Mouse (Mus musculus) heart, postnatal 25 days (tissue): Measurements from ENCODE around the gene Robo1. TPM values are rescaled to one million over a fixed set of nuclear protein-coding genes. Genes with fewer than 3 reads are reported as not detected.

Experiments
- DNase-seq: peaks from one replicate; pipeline ENCODE4 v3.0.0; 2022; ENCODE audit warnings: low spot score
- intact Hi-C: fragments of 180-260 bp; cut with DNase I; formaldehyde crosslinking; loops from one replicate; pipeline ENCODE4 v1.15.1; 2025
- total RNA-seq, 2 experiments: library from RNA; stranded (reverse); gene quantifications; 2 replicates each; pipeline ENCODE4 v1.2.3; 2021

The Robo1 gene
- total RNA-seq, result 1 to 10 TPM; 1.3 to 2.2 TPM

- intact Hi-C loops, result no loop called here
- DNase-seq, result no peak
These were observed at the start of gene Robo1 for GRCm38 (mm10) chr16:72307537-72308330. Gene Robo1 (plus strand): TSS chr16:72308306.

GRCm38 (mm10) chr16:72267839-72268238 is 40.3 kb upstream of the Robo1 start:
- DNase-seq, result no peak
- intact Hi-C loops, result no loop called here

GRCm38 (mm10) chr16:72276390-72277074 is 31.6 kb upstream of the Robo1 start:
- no peak for DNase-seq
- intact Hi-C loops, result no loop called here

- intact Hi-C loops, result no loop called here
- no peak for DNase-seq
These were observed 194 bp downstream of the Robo1 start for GRCm38 (mm10) chr16:72308331-72308668.

- no peak for DNase-seq
- intact Hi-C loops, result no loop called here
These were observed 19.2 kb downstream of the Robo1 start for GRCm38 (mm10) chr16:72327321-72327720.

GRCm38 (mm10) chr16:72328579-72328978 is 20.5 kb downstream of the Robo1 start:
- intact Hi-C loops, result no loop called here
- DNase-seq, result no peak

GRCm38 (mm10) chr16:72337757-72338156 is 29.7 kb downstream of the Robo1 start:
- DNase-seq, result no peak
- intact Hi-C loops, result no loop called here

- intact Hi-C loops, result no loop called here
- DNase-seq, result no peak
These were observed 42.3 kb downstream of the Robo1 start for GRCm38 (mm10) chr16:72350422-72350821.

GRCm38 (mm10) chr16:72356515-72357357 is 48.6 kb downstream of the Robo1 start:
- intact Hi-C loops, result loop anchor here (2.0 to 5.0 kb wide), 2 partner anchors 236 to 622 kb away; no protein-coding TSS in a partner anchor
- DNase-seq, result no peak

- DNase-seq, result no peak
- intact Hi-C loops, result no loop called here
These were observed 68.8 kb downstream of the Robo1 start for GRCm38 (mm10) chr16:72376896-72377295.

GRCm38 (mm10) chr16:72381819-72382218 is 73.7 kb downstream of the Robo1 start:
- intact Hi-C loops, result no loop called here
- DNase-seq, result no peak

- no peak for DNase-seq
- intact Hi-C loops, result no loop called here
These were observed 75.5 kb downstream of the Robo1 start for GRCm38 (mm10) chr16:72383566-72383965.

- DNase-seq, result no peak
- intact Hi-C loops, result no loop called here
These were observed 85.4 kb downstream of the Robo1 start for GRCm38 (mm10) chr16:72393512-72393911.

GRCm38 (mm10) chr16:72398811-72399210 is 90.7 kb downstream of the Robo1 start:
- no peak for DNase-seq
- intact Hi-C loops, result no loop called here

- intact Hi-C loops, result no loop called here
- no peak for DNase-seq
These were observed 94.3 kb downstream of the Robo1 start for GRCm38 (mm10) chr16:72402381-72402780.

GRCm38 (mm10) chr16:72409820-72410219 is 101.7 kb downstream of the Robo1 start:
- no peak for DNase-seq
- intact Hi-C loops, result no loop called here

- intact Hi-C loops, result no loop called here
- DNase-seq, result no peak
These were observed 103.7 kb downstream of the Robo1 start for GRCm38 (mm10) chr16:72411669-72412270.

GRCm38 (mm10) chr16:72412879-72413278 is 104.8 kb downstream of the Robo1 start:
- intact Hi-C loops, result no loop called here

GRCm38 (mm10) chr16:72419328-72420066 is 111.4 kb downstream of the Robo1 start:
- intact Hi-C loops, result no loop called here
- DNase-seq, result no peak

More at GRCm38 (mm10) chr16:72412879-72413278, 104.8 kb downstream of the Robo1 start:
- DNase-seq, result no peak
